Mouse (Mus musculus) large intestine, adult 2 months (tissue): ENCODE data around the gene Uqcc3. TPM values are rescaled to one million over a fixed set of nuclear protein-coding genes. Genes with fewer than 3 reads are reported as not detected.

Experiments
- DNase-seq: peaks from one replicate; pipeline ENCODE4 v3.0.0-alpha.2; 2012; ENCODE audit warnings: low read depth, low spot score
- WGBS: fragments of 180-500 bp; shearing (Covaris S2); methylation state at CpG from one replicate; pipeline ENCODE4 v1.1.7; 2018; 5-methylcytosine and 5-hydroxymethylcytosine counted together
- polyA plus RNA-seq: library from polyadenylated mRNA; depleted of rRNA; stranded (reverse); fragments of >200 nt; gene quantifications from 2 replicates; pipeline ENCODE4 v1.2.3, GENCODE M21; 2012; rRNA removed

The Uqcc3 gene
- 19.7 and 23.4 TPM in 2 replicates for polyA plus RNA-seq

GRCm38 (mm10) chr19:8880311-8881033 is at the start of gene Uqcc3:
Uqcc3 (minus strand) TSS chr19:8880923.
- DNase-seq = peak; percentile 64
- WGBS = under 1% methylated on average over 42 of the region's 42 CpGs

- 3% methylated on average over 11 of the region's 11 CpGs for WGBS
- no peak for DNase-seq
Measured at GRCm38 (mm10) chr19:8930117-8930516, 49.4 kb upstream of the Uqcc3 start.

- under 1% methylated on average over 71 of the region's 74 CpGs for WGBS
Measured at GRCm38 (mm10) chr19:8929224-8930088, 48.7 kb upstream of the Uqcc3 start, which contains the start of the genes Rom1 and Eml3. Rom1 (minus strand) TSS chr19:8929356. Eml3 (plus strand) TSS chr19:8929552.

DNA sequence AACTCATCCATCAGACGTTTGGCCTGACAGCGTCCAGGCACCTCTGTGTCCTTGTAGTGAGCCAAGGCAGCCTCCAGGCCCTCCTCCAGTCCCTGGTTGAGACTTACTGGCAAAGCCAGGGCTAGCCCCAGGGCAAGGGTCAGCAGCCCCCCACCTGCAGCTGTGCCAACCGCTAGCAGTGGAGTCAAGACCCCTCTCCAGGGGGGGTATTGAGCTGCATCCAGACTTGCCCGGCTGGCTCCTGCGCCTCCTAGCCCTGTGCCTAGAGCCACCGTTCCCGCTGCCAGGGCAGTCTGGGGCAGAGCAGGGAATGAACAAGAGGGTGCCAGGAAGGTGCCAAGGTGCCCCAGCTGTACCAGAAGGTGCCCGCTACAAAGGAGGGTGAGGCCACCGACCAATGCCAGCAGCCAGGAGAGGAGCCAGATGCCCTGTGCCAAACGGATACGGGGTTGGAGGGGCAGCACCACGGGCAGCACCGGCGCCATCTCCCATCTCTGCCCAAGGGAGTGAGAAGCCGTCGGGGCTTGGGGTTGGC is 48.0 kb upstream of the Uqcc3 start:
- WGBS = 21% methylated on average over 16 of the region's 16 CpGs
- no peak for DNase-seq

More at GRCm38 (mm10) chr19:8929224-8930088, 48.7 kb upstream of the Uqcc3 start, which contains the start of the genes Rom1 and Eml3:
- DNase-seq = peak; percentile 73

DNA sequence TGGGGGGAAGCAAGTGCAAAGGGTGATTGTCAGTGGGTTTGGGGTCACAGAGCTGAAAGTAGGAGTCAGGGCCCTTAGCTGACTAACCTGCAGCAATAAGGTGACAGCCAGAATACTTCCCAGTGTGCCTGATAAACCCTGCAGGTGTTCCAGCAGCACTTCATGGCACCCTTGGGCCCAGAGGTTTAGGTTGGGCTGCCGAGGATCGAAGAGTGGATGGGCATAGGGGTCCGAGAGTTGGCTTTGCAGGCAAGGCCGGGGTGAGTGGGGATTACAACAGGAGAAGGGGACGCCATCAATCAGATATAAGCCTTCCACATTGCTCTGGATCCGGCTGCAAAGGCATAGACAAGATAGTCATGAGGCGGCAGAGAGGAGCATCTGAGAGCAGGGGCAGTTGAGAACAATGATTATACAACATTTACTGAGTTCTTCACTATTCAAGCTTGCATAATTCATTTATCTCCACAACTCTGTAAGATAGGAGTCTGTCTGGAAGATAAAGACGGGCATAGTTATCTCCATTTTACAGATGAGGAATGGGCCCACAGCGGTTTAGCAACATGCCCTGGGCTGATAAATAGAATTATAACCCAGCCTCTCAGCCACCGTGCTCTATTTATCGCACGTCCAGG is 47.3 kb upstream of the Uqcc3 start:
- DNase-seq = no peak
- 92% methylated on average over 12 of the region's 12 CpGs for whole genome bisulfite sequencing

DNA sequence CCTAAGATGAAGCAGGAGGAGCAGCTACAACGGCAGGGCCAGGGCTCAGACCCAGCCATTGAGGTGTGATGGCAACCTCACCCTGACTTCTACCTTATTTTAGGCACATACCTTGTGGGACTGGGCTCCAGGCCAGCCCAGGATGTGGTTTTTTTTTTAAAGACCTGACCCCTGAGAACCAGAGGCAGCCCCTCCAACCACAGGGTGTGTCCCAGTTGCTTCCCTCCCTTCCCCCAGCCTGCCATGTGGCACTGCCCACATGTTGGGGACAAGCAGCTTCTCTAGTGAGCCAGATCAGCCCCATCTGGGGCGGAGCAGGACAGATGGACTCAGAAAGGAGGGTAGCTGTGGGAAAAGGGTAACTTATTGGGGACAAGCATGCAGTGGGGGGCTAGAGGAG is 46.0 kb upstream of the Uqcc3 start:
- 83% methylated on average over 2 of the region's 2 CpGs for WGBS
- DNase-seq = no peak

GRCm38 (mm10) chr19:8921741-8922140 is 41.0 kb upstream of the Uqcc3 start:
- WGBS = 60% methylated on average over 9 of the region's 9 CpGs
- no peak for DNase-seq

GRCm38 (mm10) chr19:8920836-8921291 is 40.1 kb upstream of the Uqcc3 start:
- DNase-seq = no peak
- under 1% methylated on average over 6 of the region's 6 CpGs for WGBS

GRCm38 (mm10) chr19:8920073-8920736 is 39.5 kb upstream of the Uqcc3 start, which contains the start of gene B3gat3:
B3gat3 (plus strand) TSS chr19:8920374.
- WGBS = 2% methylated on average over 50 of the region's 50 CpGs
- peak; percentile 83 for DNase-seq

GRCm38 (mm10) chr19:8919684-8920072 is 39.0 kb upstream of the Uqcc3 start:
- no peak for DNase-seq
- 67% methylated on average over 6 of the region's 6 CpGs for WGBS

DNA sequence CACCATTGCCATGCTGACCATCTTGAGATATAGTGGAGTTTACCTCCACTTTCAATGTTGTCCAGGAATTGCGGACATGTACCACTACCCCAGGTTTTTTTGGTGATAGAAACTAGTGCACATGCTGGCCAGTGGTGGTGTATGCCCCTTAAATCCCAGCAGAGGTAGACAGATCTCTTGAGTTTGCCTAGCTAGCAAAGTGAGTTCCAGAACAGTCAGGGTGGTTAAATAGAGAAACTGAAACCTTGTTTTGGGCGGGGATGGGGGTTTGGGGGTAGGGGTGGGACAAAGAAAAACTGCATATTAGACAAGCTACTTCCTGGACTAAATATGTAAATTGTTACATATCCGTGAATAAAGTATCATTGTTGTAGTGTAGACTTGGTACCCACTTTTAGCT is 38.3 kb upstream of the Uqcc3 start:
- 84% methylated on average over 3 of the region's 3 CpGs for WGBS

GRCm38 (mm10) chr19:8914212-8914611 is 33.5 kb upstream of the Uqcc3 start:
- no peak for DNase-seq
- WGBS = 96% methylated on average over 3 of the region's 3 CpGs

More for the DNA sequence above, 38.3 kb upstream of the Uqcc3 start:
- DNase-seq = no peak

- no peak for DNase-seq
- 94% methylated on average over 5 of the region's 5 CpGs for WGBS
Measured at GRCm38 (mm10) chr19:8911810-8912209, 31.1 kb upstream of the Uqcc3 start.

DNA sequence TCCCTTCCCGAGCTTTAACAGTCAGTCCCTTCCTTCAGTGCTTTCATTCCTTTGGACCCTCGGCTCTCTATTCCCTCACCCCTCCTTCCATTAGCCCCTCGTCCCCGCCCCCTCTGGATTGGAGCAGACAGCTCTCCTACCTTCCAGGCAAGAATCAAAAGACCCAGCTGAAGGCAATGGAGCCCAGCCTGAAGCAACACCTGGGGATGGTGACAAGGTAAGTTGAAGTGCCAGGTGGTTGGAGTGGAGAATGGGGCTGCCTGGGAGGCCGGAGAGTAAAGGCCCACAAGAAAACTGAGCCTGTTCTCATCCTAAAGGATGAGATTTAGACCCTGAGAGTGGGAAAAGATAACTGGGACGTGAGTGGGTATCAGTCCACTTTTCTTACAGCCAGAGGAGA is 27.8 kb upstream of the Uqcc3 start:
- 87% methylated on average over 6 of the region's 6 CpGs for WGBS
- no peak for DNase-seq

GRCm38 (mm10) chr19:8903412-8903811 is 22.7 kb upstream of the Uqcc3 start:
- 92% methylated on average over 5 of the region's 5 CpGs for WGBS

DNA sequence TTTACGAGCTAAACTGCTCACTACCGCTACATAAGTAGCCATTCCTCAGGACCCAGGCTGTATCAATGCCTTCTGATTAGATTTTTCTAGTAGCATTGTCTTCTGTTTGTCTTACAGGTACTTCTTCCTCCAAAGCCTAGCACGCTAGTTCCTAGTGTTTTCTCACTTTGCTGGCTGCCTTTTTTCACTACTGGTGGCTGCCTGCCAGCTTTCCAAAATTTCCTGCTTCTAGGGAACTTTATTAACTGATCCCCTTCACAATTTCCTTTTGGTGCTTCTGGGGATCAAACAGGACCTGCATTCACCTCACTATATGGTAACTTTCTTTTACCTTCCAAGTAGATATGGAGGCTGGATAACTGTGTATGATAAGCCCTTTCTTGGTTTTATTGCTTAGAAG is 18.4 kb upstream of the Uqcc3 start:
- 10% methylated on average over 3 of the region's 3 CpGs for WGBS
- DNase-seq = no peak

More at GRCm38 (mm10) chr19:8903412-8903811, 22.7 kb upstream of the Uqcc3 start:
- no peak for DNase-seq

DNA sequence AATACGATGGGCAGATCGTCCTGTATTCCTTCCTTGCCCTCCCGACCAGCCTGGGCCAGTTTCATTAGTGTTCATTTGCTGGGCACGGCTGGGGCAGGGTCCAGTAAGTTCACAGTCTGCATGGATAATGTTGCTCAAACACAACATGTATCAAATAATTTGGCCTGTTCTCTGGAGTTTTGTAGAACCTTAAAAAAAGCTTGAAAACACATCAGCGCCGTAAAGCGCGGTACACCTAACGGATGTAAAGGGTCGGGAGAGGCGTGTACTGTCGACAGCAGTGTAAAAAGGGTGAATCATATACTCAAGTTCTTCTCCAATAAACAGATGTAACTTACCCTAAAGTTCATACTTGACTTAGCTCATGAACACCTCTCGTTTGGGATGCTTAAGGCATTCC is 17.9 kb upstream of the Uqcc3 start:
- DNase-seq = no peak
- 1% methylated on average over 13 of the region's 13 CpGs for WGBS

GRCm38 (mm10) chr19:8897865-8898495 is 17.3 kb upstream of the Uqcc3 start, which contains the start of gene Ganab:
Ganab (plus strand) TSS chr19:8898071.
- DNase-seq = peak; percentile 88
- under 1% methylated on average over 53 of the region's 53 CpGs for WGBS
